Mouse (Mus musculus): ENCODE measurements around the gene Abcb6.

GRCm38 (mm10) chr1:75148727-75149126 is 31.5 kb downstream of the Abcb6 start:
- TF ChIP-seq ZNF384 (IDR thresholded peaks at IDR 0.05; ENCODE audit: low read depth, low read length) (no peak), CHD2 (IDR thresholded peaks at IDR 0.05; ENCODE audit: low read depth, low read length) (no peak), MAFK (IDR thresholded peaks at IDR 0.05; ENCODE audit: insufficient read depth, low read depth, low read length) (no peak), HCFC1 (IDR thresholded peaks at IDR 0.05; ENCODE audit: borderline replicate concordance, insufficient read depth, low read length) (no peak), ZC3H11A (IDR thresholded peaks at IDR 0.05; ENCODE audit: borderline replicate concordance, low read depth, low read length) (no peak)
